Mouse (Mus musculus) MN1 (cell line): ENCODE results near the gene Epc2.
A peak's percentile ranks its signal among the peaks of the same experiment; 100 is the strongest.

Experiments
- DNase-seq: peaks from one replicate; pipeline ENCODE4 v3.0.0-alpha.2; 2016; ENCODE audit warnings: low spot score

The Epc2 gene

DNA sequence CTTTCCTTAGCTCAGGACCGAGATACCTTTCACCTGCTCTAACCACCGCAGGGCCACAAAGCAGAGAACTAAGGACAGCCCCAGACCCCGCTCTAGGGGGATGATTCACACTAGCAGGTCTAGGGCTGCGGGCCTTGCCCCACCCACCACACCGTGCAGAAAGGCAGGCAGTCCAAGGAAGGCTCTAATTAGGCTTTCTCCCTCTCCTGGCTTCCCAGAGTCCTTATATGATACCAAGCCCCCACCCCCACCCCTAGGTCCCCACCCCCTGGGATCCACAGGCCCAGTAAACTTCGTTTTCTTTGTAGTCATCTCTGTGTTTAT, 119.5 kb downstream of the Epc2 start:
- DNase-seq = peak; percentile 6

GRCm38 (mm10) chr2:49571159-49571920, 120.1 kb downstream of the Epc2 start:
- peak; percentile 34 for DNase-seq

DNA sequence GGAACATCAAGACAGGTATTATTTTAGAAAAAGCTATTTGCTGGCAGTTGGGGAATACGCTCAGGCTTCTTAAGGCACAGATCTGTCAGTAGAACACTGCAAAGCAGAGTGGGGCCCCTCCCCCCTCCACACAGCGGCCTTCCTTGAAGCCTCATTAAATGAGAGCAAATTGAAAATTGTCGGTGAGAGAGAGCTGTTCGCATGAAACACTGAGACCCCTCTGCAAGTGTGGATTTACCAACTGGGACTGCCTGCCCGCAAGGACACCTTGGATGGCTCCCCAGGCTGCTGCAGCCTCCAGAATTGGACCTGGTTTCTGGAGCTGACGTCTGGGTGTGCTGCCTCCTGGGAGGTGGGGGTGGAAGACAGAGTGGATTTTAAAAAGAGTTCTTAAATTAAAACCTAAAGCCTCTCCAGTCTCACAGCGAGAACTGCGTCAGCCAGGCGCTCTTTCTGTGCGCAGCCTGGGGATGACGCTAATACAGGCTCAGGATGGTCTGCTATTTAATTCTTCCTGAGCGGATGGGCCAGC, 120.9 kb downstream of the Epc2 start:
- DNase-seq = peak; percentile 8

DNA sequence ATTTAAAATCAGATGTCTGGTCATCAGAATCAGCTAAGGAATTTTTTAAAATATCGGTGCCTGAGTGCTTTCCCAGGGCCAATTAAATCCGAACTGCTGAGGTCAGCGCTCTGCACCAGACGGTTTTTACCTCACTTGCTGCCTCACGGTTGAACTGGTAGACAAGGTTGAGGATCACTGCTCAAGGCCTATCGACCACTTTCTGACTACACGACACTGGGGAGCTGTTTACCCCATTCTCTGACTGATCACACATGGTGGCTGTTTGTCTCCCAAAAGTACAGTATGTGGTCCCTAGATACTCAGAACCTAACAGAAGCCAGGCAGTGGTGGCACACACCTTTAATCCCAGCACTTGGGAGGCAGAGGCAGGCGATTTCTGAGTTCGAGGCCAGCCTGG, 121.4 kb downstream of the Epc2 start:
- DNase-seq = peak; percentile 8

DNA sequence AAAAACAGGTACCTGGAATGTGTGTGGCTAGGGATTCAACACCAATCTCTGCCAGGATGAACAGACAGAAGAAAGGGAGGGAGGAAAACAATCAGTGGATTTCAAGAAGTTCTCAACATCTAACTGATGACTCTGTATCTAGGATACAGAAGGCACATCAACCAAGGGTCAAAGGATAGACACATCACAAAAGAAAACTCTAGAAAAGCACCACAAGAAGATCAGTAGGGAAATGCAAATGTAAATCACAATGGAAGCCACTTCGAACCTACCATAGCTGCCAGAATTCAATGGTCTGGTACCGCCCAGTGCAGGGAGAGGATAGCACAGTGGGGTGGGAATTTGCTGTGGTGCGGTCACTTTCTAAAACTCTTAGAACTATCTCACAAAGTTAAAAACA, 122.0 kb downstream of the Epc2 start:
- no peak for DNase-seq

- peak; percentile 14 for DNase-seq
Measured at GRCm38 (mm10) chr2:49580585-49580984, 129.3 kb downstream of the Epc2 start.

DNA sequence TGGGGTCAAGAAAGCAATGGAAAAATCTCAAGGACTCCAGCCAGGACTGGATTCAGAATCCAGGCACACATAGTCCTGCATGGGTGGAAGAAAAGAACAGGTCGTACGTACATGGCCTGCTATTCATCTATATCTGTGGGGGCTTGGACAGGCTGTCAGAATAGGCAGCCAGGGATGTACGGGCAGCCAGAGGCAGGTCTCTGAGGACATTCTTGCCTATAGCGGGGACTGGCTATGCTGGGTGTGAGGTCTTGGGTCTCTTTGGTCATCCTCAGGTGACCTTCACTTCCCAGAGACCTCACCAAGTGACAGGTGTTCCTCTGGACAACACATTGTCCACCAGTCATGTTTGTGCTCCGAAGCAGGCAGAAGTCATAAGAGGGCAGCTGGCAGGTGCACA, 131.3 kb downstream of the Epc2 start:
- no peak for DNase-seq

GRCm38 (mm10) chr2:49583311-49583710, 132.0 kb downstream of the Epc2 start:
- no peak for DNase-seq

- DNase-seq = peak; percentile 65
Measured at GRCm38 (mm10) chr2:49590450-49590849, 139.2 kb downstream of the Epc2 start.

GRCm38 (mm10) chr2:49592926-49593325, 141.6 kb downstream of the Epc2 start:
- DNase-seq = no peak

DNA sequence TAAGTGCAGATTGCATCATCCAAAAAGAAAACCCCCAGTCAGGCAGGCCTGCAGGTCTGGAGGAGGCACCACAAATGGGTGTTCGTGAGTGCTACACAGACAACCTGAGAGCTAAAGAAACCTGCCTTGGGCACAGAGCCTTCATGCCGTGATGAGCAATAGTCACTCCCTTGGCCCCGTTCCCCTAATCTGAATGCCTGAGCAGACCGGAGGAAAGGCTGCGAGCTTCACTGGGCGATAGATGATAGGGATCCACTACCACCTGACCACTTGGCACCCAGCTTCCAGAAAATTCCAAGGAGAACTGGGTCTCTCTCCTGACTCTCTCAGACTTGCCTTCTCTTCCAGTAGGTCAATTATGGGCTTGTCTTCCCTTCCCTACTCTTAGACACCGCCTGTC, 143.6 kb downstream of the Epc2 start:
- DNase-seq = no peak

DNA sequence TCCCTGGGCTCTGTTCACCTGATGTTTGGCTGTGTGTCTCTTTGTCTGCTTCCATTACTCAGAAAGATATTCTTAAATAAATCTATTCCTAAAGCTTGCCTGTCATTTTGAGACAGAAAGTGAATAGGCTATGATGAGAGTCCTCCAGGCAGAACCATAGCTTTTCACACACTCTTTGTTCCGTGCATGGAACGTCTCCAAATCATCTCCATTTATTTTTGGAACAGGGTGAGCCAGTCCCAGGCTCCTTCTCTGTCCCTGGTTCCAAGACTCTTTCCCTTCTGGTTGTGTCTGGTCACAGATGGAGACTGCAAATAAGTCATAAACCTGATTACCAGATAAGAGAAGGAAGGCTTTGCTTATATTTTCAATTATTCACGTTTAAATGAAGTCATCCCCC, 145.0 kb downstream of the Epc2 start:
- DNase-seq = peak; percentile 31

GRCm38 (mm10) chr2:49600021-49600681, 148.9 kb downstream of the Epc2 start:
- DNase-seq = peak; percentile 89
